Mouse (Mus musculus) stomach, postnatal 0 days (tissue): ENCODE measurements around the gene Hspe1.

Source experiments
- CTCF ChIP-seq: IDR thresholded peaks from 2 replicates; pipeline ENCODE4 v1.5.1; 2016; ENCODE audit warnings: antibody characterized with exemption, low read depth, mild to moderate bottlenecking, moderate library complexity
- EP300 ChIP-seq: optimal IDR thresholded peaks from 2 replicates; pipeline ENCODE3; 2016; ENCODE audit warnings: antibody characterized with exemption

- TF ChIP-seq CTCF: no peak
- no peak for TF ChIP-seq EP300
Observed at GRCm38 (mm10) chr1:55076849-55077516, 10.9 kb upstream of the Hspe1 start.
